In genomic region chr2:174263110-174263815, GRCm38 (mm10) we compare ENCODE assay signal across 18 mouse cellular contexts. TPM values are rescaled to one million over a fixed set of nuclear protein-coding genes. Genes with fewer than 3 reads are reported as not detected.
DNase-seq lines count a peak whose midpoint lies in the region; ATAC-seq lines count a peak whose summit lies in the region.
"Had no signal": no experiment of that assay in that cellular context is flagged by ENCODE, and none has a peak within 500 bp of the region (broad histone marks: within the 10 kb centered on the region; RNA-seq: fewer than 3 reads in every experiment).

No protein-coding gene starts in this region.

- no peak overlapping the region for H3K4me2 ChIP-seq in forebrain, embryonic 16.5 days (ENCODE audit: low read length)
- no peak overlapping the region for H3K4me2 ChIP-seq in forebrain, embryonic 12.5 days
- no peak overlapping the region for H3K4me2 ChIP-seq in intestine, embryonic 16.5 days (ENCODE audit: low read depth, low read length)
- H3K4me2 ChIP-seq: liver, embryonic 11.5 days; midbrain, embryonic 12.5 days had no signal

- DNase-seq in left cerebral cortex, postnatal 36 days (ENCODE audit: low spot score in 2 of 2): peak; percentile 18 to 35
- DNase-seq in left cerebral cortex, adult 11 months (ENCODE audit: low spot score): no peak
- peak; percentile 78 for DNase-seq in 3T3-L1 (ENCODE audit: low read depth, low spot score)
- no peak for DNase-seq in cerebellum, adult 11-12 months
- no peak for DNase-seq in cerebellum, postnatal 4 days (ENCODE audit: low spot score in 2 of 2)
- DNase-seq: adrenal gland, adult 8-10 months; cerebellum, adult 9-11 months; gastrocnemius, postnatal 25 days; kidney, adult 8-10 months; left cerebral cortex, postnatal 4 days; thymus, postnatal 4 days had no signal

- H3K4me3 ChIP-seq in forebrain, embryonic 16.5 days (replicated peaks; ENCODE audit: low read length): no peak overlapping the region
- H3K4me3 ChIP-seq in forebrain, embryonic 12.5 days (replicated peaks): no peak overlapping the region
- no peak overlapping the region for H3K4me3 ChIP-seq in intestine, embryonic 16.5 days (ENCODE audit: low read length)
- H3K4me3 ChIP-seq: heart, embryonic 10.5 days; hindbrain, embryonic 10.5 days; midbrain, embryonic 12.5 days had no signal

- WGBS in forebrain, embryonic 16.5 days: 84% methylated on average over 5 of the region's 5 CpGs
- 93% methylated on average over 5 of the region's 5 CpGs for WGBS in forebrain, embryonic 12.5 days
- 64% methylated on average over 5 of the region's 5 CpGs for WGBS in intestine, embryonic 16.5 days

- H3K9ac ChIP-seq in forebrain, embryonic 16.5 days (replicated peaks; ENCODE audit: low read depth, low read length): no peak overlapping the region
- H3K9ac ChIP-seq in forebrain, embryonic 12.5 days: no peak overlapping the region
- no peak overlapping the region for H3K9ac ChIP-seq in intestine, embryonic 16.5 days (ENCODE audit: low read depth, low read length)
- H3K9ac ChIP-seq: midbrain, embryonic 12.5 days had no signal

- no peaks in the 10 kb centered on the region for H3K9me3 ChIP-seq in forebrain, embryonic 16.5 days (ENCODE audit: control insufficient read depth, low read length)
- no peaks in the 10 kb centered on the region for H3K9me3 ChIP-seq in forebrain, embryonic 12.5 days
- no peaks in the 10 kb centered on the region for H3K9me3 ChIP-seq in intestine, embryonic 16.5 days (ENCODE audit: control insufficient read depth, low read length)
- H3K9me3 ChIP-seq: heart, embryonic 10.5 days; hindbrain, embryonic 10.5 days; midbrain, embryonic 12.5 days had no signal

- no peaks in the 10 kb centered on the region for H3K4me1 ChIP-seq in forebrain, embryonic 16.5 days (replicated peaks; ENCODE audit: control insufficient read depth, insufficient read depth, low read length)
- H3K4me1 ChIP-seq in forebrain, embryonic 12.5 days: peaks cover 26% of the 10 kb centered on the region
- H3K4me1 ChIP-seq in intestine, embryonic 16.5 days (ENCODE audit: control insufficient read depth, insufficient read depth, low read length): no peaks in the 10 kb centered on the region

- intact Hi-C loops in left cerebral cortex, postnatal 36 days (cut with DNase I): no loop called here

- H3K27ac ChIP-seq in forebrain, embryonic 16.5 days (ENCODE audit: low read length): no peak overlapping the region
- H3K27ac ChIP-seq in forebrain, embryonic 12.5 days: no peak overlapping the region
- H3K27ac ChIP-seq in intestine, embryonic 16.5 days (ENCODE audit: low read length): no peak overlapping the region
- H3K27ac ChIP-seq: heart, embryonic 10.5 days; midbrain, embryonic 12.5 days had no signal

- H3K36me3 ChIP-seq in forebrain, embryonic 16.5 days (ENCODE audit: control insufficient read depth, insufficient read depth): 0 out of 2 replicates have a peak, but pooled peaks cover 4% of the 10 kb centered on the region
- H3K36me3 ChIP-seq in forebrain, embryonic 12.5 days (replicated peaks): peaks cover 29% of the 10 kb centered on the region
- no peaks in the 10 kb centered on the region for H3K36me3 ChIP-seq in intestine, embryonic 16.5 days (ENCODE audit: control insufficient read depth, insufficient read depth, low read length)

- peak; percentile 15; the same call in 1 of the 2 replicates for ATAC-seq in forebrain, embryonic 16.5 days
- no peak for ATAC-seq in forebrain, embryonic 12.5 days (ENCODE audit: low FRiP score)
- peak; percentile 62 for ATAC-seq in intestine, embryonic 16.5 days

- H3K27me3 ChIP-seq in forebrain, embryonic 16.5 days (replicated peaks; ENCODE audit: control insufficient read depth, insufficient read depth, low read length): no peaks in the 10 kb centered on the region
- no peaks in the 10 kb centered on the region for H3K27me3 ChIP-seq in forebrain, embryonic 12.5 days
- H3K27me3 ChIP-seq in intestine, embryonic 16.5 days (replicated peaks; ENCODE audit: control insufficient read depth, insufficient read depth, low read length): no peaks in the 10 kb centered on the region
- H3K27me3 ChIP-seq: midbrain, embryonic 12.5 days had no signal

RNA-seq across cellular contexts. Expression of gene Gnas, which starts 20.9 kb away (rescaled TPM):
- 1,187 and 1,213 TPM in 2 replicates for polyA plus RNA-seq in forebrain, embryonic 16.5 days (2015; fragmentation: Nextera tagmentation; extraction: Ambion mirVana)
- polyA plus RNA-seq in forebrain, embryonic 12.5 days (2016; fragmentation: Nextera tagmentation; extraction: Ambion mirVana): 1,283 and 1,309 TPM in 2 replicates
- 1,000 to 10,000 TPM; 1,724 to 1,906 TPM for total RNA-seq in left cerebral cortex, postnatal 36 days (2021)
- 402 and 775 TPM in 2 replicates for polyA plus RNA-seq in intestine, embryonic 16.5 days (2015; fragmentation: Nextera tagmentation; extraction: Ambion mirVana)

Comparison
In these comparisons a context has a peak if more than half of its experiments do, and no peak if none do; other contexts are left out.
1. DNase-seq: peak in left cerebral cortex, postnatal 36 days (2 of 2) and 3T3-L1 (single experiment); none in left cerebral cortex, adult 11 months (single experiment), cerebellum, adult 11-12 months (single experiment) and cerebellum, postnatal 4 days (0 of 2).